Comparison of ENCODE assay signal across 9 mouse cellular contexts in the genomic region with DNA sequence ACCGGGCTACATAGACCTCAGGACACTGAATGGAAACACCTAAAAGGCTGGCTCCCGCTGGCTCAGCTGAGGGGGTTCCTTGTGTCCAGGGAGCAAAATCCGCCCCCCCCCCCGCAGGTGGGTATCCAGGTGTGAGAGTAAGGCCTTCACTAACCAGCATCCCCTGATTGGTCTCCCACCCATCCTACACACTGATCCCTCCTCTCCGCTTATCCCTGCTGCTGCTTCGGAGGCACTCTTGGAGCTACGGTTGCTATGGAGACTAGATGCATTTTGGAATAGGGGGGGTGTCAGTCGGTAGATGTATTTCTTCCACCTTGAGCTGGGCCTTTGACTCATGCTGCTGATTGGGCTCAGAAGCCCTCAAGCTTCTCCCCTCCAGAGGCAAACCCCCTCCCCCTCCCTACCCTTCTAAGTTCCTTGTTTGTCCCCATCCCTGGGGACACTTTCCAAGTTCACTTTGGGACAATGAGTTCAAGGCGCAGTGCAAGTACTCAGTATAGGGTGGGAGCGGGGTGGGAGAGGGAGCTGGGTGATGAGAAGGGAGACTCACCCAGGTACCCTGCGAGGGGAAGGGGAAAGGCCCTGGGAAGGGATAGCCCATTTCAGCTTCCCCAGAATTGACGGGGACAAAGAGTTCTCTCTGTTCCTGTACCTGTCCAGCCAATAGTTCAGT. TPM values are rescaled to one million over a fixed set of nuclear protein-coding genes. Genes with fewer than 3 reads are reported as not detected.
DNase-seq lines count a peak whose midpoint lies in the region; ATAC-seq lines count a peak whose summit lies in the region.
"Had no signal": no experiment of that assay in that cellular context is flagged by ENCODE, and none has a peak within 500 bp of the region (broad histone marks: within the 10 kb centered on the region; RNA-seq: fewer than 3 reads in every experiment).

No protein-coding gene starts in this region.

- intact Hi-C loops in left cerebral cortex, postnatal 10 days (cut with DNase I), result no loop called here

- H3K4me3 ChIP-seq in kidney, embryonic 15.5 days (replicated peaks), result peak overlapping the region; percentile 53
- peak overlapping the region; percentile 63 for H3K4me3 ChIP-seq in embryonic facial prominence, embryonic 13.5 days

- peak overlapping the region; percentile 93 for H3K4me2 ChIP-seq in kidney, embryonic 15.5 days
- peak overlapping the region; percentile 99 for H3K4me2 ChIP-seq in embryonic facial prominence, embryonic 13.5 days

- no peaks in the 10 kb centered on the region for H3K36me3 ChIP-seq in kidney, embryonic 15.5 days
- H3K36me3 ChIP-seq in embryonic facial prominence, embryonic 13.5 days, result no peaks in the 10 kb centered on the region

- 4% methylated on average over 12 of the region's 12 CpGs for WGBS in kidney, embryonic 15.5 days
- WGBS in embryonic facial prominence, embryonic 13.5 days, result 4% methylated on average over 12 of the region's 12 CpGs

- H3K4me1 ChIP-seq in kidney, embryonic 15.5 days, result peaks cover 47% of the 10 kb centered on the region
- H3K4me1 ChIP-seq in embryonic facial prominence, embryonic 13.5 days, result peaks cover 38% of the 10 kb centered on the region

- no peak for ATAC-seq in kidney, embryonic 15.5 days (replicated peaks; ENCODE audit: low FRiP score)
- no peak for ATAC-seq in embryonic facial prominence, embryonic 13.5 days (ENCODE audit: insufficient number of reproducible peaks, insufficient read depth, low FRiP score, low TSS enrichment, low read depth)
- ATAC-seq: Patski had no signal

- H3K9me3 ChIP-seq in kidney, embryonic 15.5 days (replicated peaks), result no peaks in the 10 kb centered on the region
- no peaks in the 10 kb centered on the region for H3K9me3 ChIP-seq in embryonic facial prominence, embryonic 13.5 days

- peaks cover 82% of the 10 kb centered on the region for H3K27me3 ChIP-seq in kidney, embryonic 15.5 days
- peaks cover 82% of the 10 kb centered on the region for H3K27me3 ChIP-seq in embryonic facial prominence, embryonic 13.5 days

- no peak overlapping the region for H3K27ac ChIP-seq in kidney, embryonic 15.5 days
- no peak overlapping the region for H3K27ac ChIP-seq in embryonic facial prominence, embryonic 13.5 days

- no peak for DNase-seq in kidney, postnatal 4 days
- DNase-seq in left cerebral cortex, postnatal 10 days (ENCODE audit: extremely low spot score in 1 of 2, low spot score in 2 of 2), result peak; percentile 58 to 70
- DNase-seq in retina, embryonic 14.5 days (ENCODE audit: low spot score), result peak; percentile 39
- DNase-seq in thymus, postnatal 25 days, result no peak
- no peak for DNase-seq in adrenal gland, postnatal 10 days
- DNase-seq in thymus, postnatal 10 days (ENCODE audit: low spot score in 2 of 2), result no peak

- H3K9ac ChIP-seq in kidney, embryonic 15.5 days, result no peak overlapping the region
- no peak overlapping the region for H3K9ac ChIP-seq in embryonic facial prominence, embryonic 13.5 days

RNA-seq across cellular contexts. Expression of gene Agap2, which starts 3.1 kb away (rescaled TPM):
- polyA plus RNA-seq in kidney, embryonic 15.5 days (2015; fragmentation: Nextera tagmentation; extraction: Ambion mirVana), result 0.04 and 0.42 TPM in 2 replicates
- 0.18 and 0.34 TPM in 2 replicates for polyA plus RNA-seq in embryonic facial prominence, embryonic 13.5 days (2015; fragmentation: Nextera tagmentation; extraction: Ambion mirVana)
- 100 to 1,000 TPM; 558 to 572 TPM for total RNA-seq in left cerebral cortex, postnatal 10 days (2021)
- 1 to 10 TPM; 5.7 to 6.2 TPM for total RNA-seq in adrenal gland, postnatal 10 days (2021)

RNA-seq across cellular contexts. Expression of gene Tspan31, which starts 8.1 kb away (rescaled TPM):
- polyA plus RNA-seq in kidney, embryonic 15.5 days (2015; fragmentation: Nextera tagmentation; extraction: Ambion mirVana), result 185 and 189 TPM in 2 replicates
- polyA plus RNA-seq in embryonic facial prominence, embryonic 13.5 days (2015; fragmentation: Nextera tagmentation; extraction: Ambion mirVana), result 176 and 179 TPM in 2 replicates
- total RNA-seq in left cerebral cortex, postnatal 10 days (2021), result 10 to 100 TPM; 65.2 to 67.9 TPM
- total RNA-seq in adrenal gland, postnatal 10 days (2021), result 10 to 100 TPM; 81.7 to 94.3 TPM

RNA-seq across cellular contexts. Expression of gene Cdk4, which starts 14.8 kb away (rescaled TPM):
- polyA plus RNA-seq in kidney, embryonic 15.5 days (2015; fragmentation: Nextera tagmentation; extraction: Ambion mirVana), result 1,852 and 1,884 TPM in 2 replicates
- 1,992 and 2,100 TPM in 2 replicates for polyA plus RNA-seq in embryonic facial prominence, embryonic 13.5 days (2015; fragmentation: Nextera tagmentation; extraction: Ambion mirVana)
- total RNA-seq in left cerebral cortex, postnatal 10 days (2021), result 100 to 1,000 TPM; 114 to 123 TPM
- total RNA-seq in adrenal gland, postnatal 10 days (2021), result 100 to 1,000 TPM; 267 to 302 TPM

RNA-seq across cellular contexts. Expression of gene March9, which starts 18.2 kb away (rescaled TPM):
- 1.1 and 1.4 TPM in 2 replicates for polyA plus RNA-seq in kidney, embryonic 15.5 days (2015; fragmentation: Nextera tagmentation; extraction: Ambion mirVana)
- 1.5 and 1.6 TPM in 2 replicates for polyA plus RNA-seq in embryonic facial prominence, embryonic 13.5 days (2015; fragmentation: Nextera tagmentation; extraction: Ambion mirVana)
- 10 to 100 TPM; 49.6 to 49.8 TPM for total RNA-seq in left cerebral cortex, postnatal 10 days (2021)
- total RNA-seq in adrenal gland, postnatal 10 days (2021), result 1 to 10 TPM; 6.5 to 6.9 TPM

RNA-seq across cellular contexts. Expression of gene Cyp27b1, which starts 30.1 kb away (rescaled TPM):
- polyA plus RNA-seq in kidney, embryonic 15.5 days (2015; fragmentation: Nextera tagmentation; extraction: Ambion mirVana), result 9.9 and 12.3 TPM in 2 replicates
- polyA plus RNA-seq in embryonic facial prominence, embryonic 13.5 days (2015; fragmentation: Nextera tagmentation; extraction: Ambion mirVana), result 0.08 and 0.11 TPM in 2 replicates
- total RNA-seq in left cerebral cortex, postnatal 10 days (2021), result under 1 TPM; 0.36 to 0.49 TPM
- total RNA-seq in adrenal gland, postnatal 10 days (2021), result under 1 TPM; 0.27 to 0.30 TPM

Comparison
In these comparisons a context has a peak if more than half of its experiments do, and no peak if none do; other contexts are left out.
1. DNase-seq: peak in left cerebral cortex, postnatal 10 days (2 of 2) and retina, embryonic 14.5 days (single experiment); none in kidney, postnatal 4 days (0 of 2), thymus, postnatal 25 days (single experiment), adrenal gland, postnatal 10 days (single experiment) and thymus, postnatal 10 days (0 of 2).
2. RNA of gene Agap2, which starts 3.1 kb away (total RNA-seq): 558 to 572 TPM in left cerebral cortex, postnatal 10 days; 5.7 to 6.2 TPM in adrenal gland, postnatal 10 days; every median in the first group is over 10 times any median in the second.